Mouse (Mus musculus): ENCODE results near the gene Wfdc3.

- peak; percentile 29 for TF ChIP-seq POLR2A (IDR thresholded peaks at IDR 0.05; ENCODE audit: insufficient read length, low read depth)
- TF ChIP-seq E2F4 (IDR thresholded peaks at IDR 0.05; ENCODE audit: insufficient read depth) = no peak
- no peak for TF ChIP-seq MAX (IDR thresholded peaks at IDR 0.05; ENCODE audit: low read depth)
- peak; percentile 26 for TF ChIP-seq TCF12 (IDR thresholded peaks at IDR 0.05; ENCODE audit: insufficient read depth, poor library complexity, severe bottlenecking)
- TF ChIP-seq REST (IDR thresholded peaks at IDR 0.05; ENCODE audit: insufficient read depth, insufficient read length) = no peak
Observed at GRCm38 (mm10) chr2:164778809-164779208, 33.1 kb upstream of the Wfdc3 start.
